Mouse (Mus musculus): ENCODE measurements at regions not wholly inside any gene's neighbourhood (a gene's known extent, or its start where the extent isn't known, plus 50 kb on each side); places are given as distances from the start of the nearest gene placed in this dataset.

DNA sequence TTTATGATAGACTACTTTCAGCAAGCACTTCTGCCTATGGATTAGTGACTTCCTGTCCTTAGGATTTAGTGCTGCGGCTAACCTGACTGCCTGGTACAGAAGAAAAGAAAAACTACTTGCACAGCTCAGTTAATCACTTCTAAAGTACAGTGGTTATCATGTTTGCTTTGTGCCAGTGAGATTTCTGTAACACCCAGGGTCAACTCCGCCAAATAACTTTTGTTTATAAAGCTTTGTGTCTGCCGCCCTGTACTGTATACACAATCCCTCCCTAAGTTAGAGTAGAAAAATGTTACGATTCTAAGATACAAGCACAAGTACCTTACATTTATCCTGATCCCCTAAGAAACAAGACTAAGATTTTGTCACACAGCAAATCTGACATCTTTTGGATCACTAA, 120.1 kb upstream of the Ift57 start:
- no peak for DNase-seq

DNA sequence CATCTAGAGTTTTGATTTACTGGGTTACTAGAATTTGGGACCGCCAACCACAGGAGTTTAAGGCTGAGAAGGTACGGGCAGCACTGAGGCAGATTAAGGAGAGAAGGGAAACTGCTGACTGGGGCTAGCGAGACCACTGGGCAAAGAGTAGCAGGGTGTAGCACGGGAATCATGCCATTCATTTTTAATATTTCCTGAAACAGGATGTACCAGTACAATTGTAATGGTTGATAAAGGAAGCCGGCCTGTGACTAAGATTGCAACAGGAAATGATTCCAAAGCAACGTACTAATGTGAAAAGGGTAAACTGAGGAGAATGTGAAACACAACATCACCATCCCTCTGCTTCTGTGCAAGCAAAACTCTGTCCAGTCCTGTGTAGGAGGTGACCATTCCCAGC, 118.3 kb upstream of the Ift57 start:
- no peak for DNase-seq

GRCm38 (mm10) chr16:49606500-49606899, 92.5 kb upstream of the Ift57 start:
- DNase-seq, result no peak

GRCm38 (mm10) chr16:49614801-49615200, 84.2 kb upstream of the Ift57 start:
- no peak for DNase-seq

GRCm38 (mm10) chr16:49615342-49616020, 83.6 kb upstream of the Ift57 start:
- DNase-seq, result no peak

GRCm38 (mm10) chr16:49616263-49616872, 82.7 kb upstream of the Ift57 start:
- no peak for DNase-seq

GRCm38 (mm10) chr16:49633502-49633901, 65.5 kb upstream of the Ift57 start:
- no peak for DNase-seq

DNA sequence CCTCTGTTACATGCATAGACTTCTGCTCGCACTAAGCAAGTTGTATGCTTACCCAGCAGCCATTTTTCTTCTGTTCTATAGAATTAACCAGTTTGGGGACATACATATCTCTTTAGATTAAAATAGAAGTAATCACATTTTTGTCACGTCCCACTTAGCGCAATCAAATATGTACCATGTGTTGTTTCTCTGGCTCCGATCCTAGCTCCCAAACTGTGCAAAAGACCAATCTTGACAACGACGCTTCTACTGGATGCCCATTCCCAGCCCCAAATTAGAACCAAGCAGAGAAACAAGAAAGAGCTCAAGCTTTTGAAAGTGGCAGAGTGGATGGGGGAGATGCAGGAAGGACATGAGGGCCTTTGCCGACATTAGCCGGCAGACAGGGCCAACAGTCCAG, 63.5 kb upstream of the Ift57 start:
- DNase-seq, result no peak

DNA sequence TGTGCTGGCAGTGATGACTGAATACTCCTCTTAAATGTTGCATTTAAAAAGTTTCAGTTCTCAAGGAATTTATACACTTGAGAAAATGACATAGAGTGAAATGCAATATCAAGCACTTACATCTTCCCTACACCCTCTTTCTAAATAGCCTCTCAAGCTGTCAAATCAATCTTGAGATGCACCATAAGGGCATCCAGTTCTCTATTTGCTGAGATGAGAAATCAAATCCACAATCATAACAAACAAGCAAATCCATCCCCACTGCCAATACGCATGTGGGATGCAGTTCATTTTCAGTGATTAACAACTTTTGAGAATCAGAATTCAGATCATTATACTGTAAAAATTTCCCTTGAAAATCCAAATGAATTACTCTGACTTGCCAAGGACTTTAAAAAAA, 62.6 kb upstream of the Ift57 start:
- DNase-seq, result no peak

- no peak for DNase-seq
Measured at GRCm38 (mm10) chr16:49642696-49643095, 56.3 kb upstream of the Ift57 start.

DNA sequence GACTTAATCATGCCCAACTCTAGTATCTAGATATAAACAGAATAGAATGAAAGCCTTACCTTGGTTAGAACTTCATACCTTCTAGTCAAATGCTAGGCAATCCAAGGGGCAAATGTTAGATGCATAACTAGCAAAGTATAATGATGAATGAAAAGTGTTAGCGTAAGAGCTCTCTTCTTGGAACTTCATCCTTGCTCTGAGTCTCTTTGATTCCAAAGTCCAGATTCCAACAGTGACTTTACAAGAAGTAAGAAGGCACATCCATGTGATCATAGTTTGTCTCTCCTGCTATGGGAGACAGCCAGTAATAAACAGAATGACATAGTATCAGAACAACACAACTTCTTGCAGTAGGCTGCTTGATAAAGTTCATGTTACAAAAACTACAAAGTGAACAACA, 54.6 kb upstream of the Ift57 start:
- DNase-seq, result no peak

DNA sequence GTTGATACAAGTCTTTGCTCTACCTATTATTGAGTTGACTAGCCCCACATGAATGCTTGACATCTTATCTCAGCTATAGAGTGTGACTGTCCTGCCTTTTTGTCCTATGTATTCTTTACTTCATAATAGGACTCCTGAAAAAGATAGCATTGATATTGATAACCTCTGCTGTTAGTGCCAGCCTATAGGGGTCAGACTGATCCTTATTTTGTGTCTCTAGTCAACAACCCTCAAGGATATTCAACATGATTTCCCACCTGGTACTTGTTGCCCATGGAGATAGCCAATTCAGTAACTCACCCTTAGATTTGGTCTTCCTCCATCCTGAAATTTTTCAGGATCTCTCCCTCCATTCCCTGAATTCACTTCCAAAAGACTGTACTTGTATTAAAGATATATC, 52.6 kb upstream of the Ift57 start:
- DNase-seq, result no peak
